15 mouse cellular contexts compared by ENCODE assay signal in genomic region chr1:177681239-177681638, GRCm38 (mm10). TPM values are rescaled to one million over a fixed set of nuclear protein-coding genes. Genes with fewer than 3 reads are reported as not detected.
DNase-seq lines count a peak whose midpoint lies in the region; ATAC-seq lines count a peak whose summit lies in the region.
"Had no signal": no experiment of that assay in that cellular context is flagged by ENCODE, and none has a peak within 500 bp of the region (broad histone marks: within the 10 kb centered on the region; RNA-seq: fewer than 3 reads in every experiment).

No protein-coding gene starts in this region.

- intact Hi-C loops in heart, postnatal 10 days (cut with DNase I) = loop anchor here (10.0 kb wide), 1 partner anchor 236 kb away; the partner anchor contains the start of gene Zbtb18

- no peak overlapping the region for H3K4me2 ChIP-seq in hindbrain, embryonic 11.5 days (replicated peaks; ENCODE audit: low read depth, low read length)
- no peak overlapping the region for H3K4me2 ChIP-seq in heart, embryonic 11.5 days
- H3K4me2 ChIP-seq: forebrain, embryonic 12.5 days; limb, embryonic 15.5 days had no signal

- 80% methylated on average over 11 of the region's 11 CpGs for WGBS in hindbrain, embryonic 11.5 days
- 72% methylated on average over 11 of the region's 11 CpGs for WGBS in heart, embryonic 11.5 days (ENCODE audit: insufficient replicate concordance)

- peak; percentile 72 to 78 for ATAC-seq in hematopoietic stem cell, adult 5-6 weeks (replicated peaks in 1 of 2; ENCODE audit: insufficient read depth in 1 of 2, low FRiP score in 2 of 2, low TSS enrichment in 1 of 2, low read depth in 1 of 2, poor library complexity in 2 of 2, severe bottlenecking in 2 of 2)
- ATAC-seq in hindbrain, embryonic 11.5 days (ENCODE audit: low FRiP score) = no peak
- no peak for ATAC-seq in heart, embryonic 11.5 days (replicated peaks; ENCODE audit: insufficient number of reproducible peaks, low FRiP score, low TSS enrichment)
- ATAC-seq: hindbrain, postnatal 0 days had no signal

- H3K9ac ChIP-seq in hindbrain, embryonic 11.5 days (ENCODE audit: low read depth, low read length) = no peak overlapping the region
- no peak overlapping the region for H3K9ac ChIP-seq in heart, embryonic 11.5 days (ENCODE audit: low read depth, low read length)
- H3K9ac ChIP-seq: forebrain, embryonic 12.5 days; limb, embryonic 15.5 days had no signal

- no peak overlapping the region for H3K27ac ChIP-seq in hindbrain, embryonic 11.5 days (ENCODE audit: low read depth, low read length)
- no peak overlapping the region for H3K27ac ChIP-seq in heart, embryonic 11.5 days (ENCODE audit: low read depth, low read length)
- H3K27ac ChIP-seq: forebrain, embryonic 12.5 days; heart, adult 2 months; hindbrain, postnatal 0 days; limb, embryonic 15.5 days had no signal

- H3K4me3 ChIP-seq in hindbrain, embryonic 11.5 days (ENCODE audit: low read depth, low read length) = no peak overlapping the region
- no peak overlapping the region for H3K4me3 ChIP-seq in heart, embryonic 11.5 days (ENCODE audit: low read depth, low read length)
- H3K4me3 ChIP-seq: forebrain, embryonic 12.5 days; heart, adult 2 months; limb, embryonic 15.5 days; myocyte had no signal

- DNase-seq in thymus, postnatal 4 days = peak; percentile 40
- no peak for DNase-seq in thymus, postnatal 0 days (ENCODE audit: low spot score)
- peak; percentile 35 to 50 for DNase-seq in lung, postnatal 4 days
- no peak for DNase-seq in hindbrain, embryonic 11.5 days (ENCODE audit: low spot score)
- no peak for DNase-seq in heart, postnatal 10 days
- DNase-seq: right cerebral cortex, adult 18-20 months had no signal

- H3K9me3 ChIP-seq in hindbrain, embryonic 11.5 days (ENCODE audit: control insufficient read depth, low read length) = no peaks in the 10 kb centered on the region
- no peaks in the 10 kb centered on the region for H3K9me3 ChIP-seq in heart, embryonic 11.5 days (replicated peaks; ENCODE audit: control insufficient read depth, low read length)
- H3K9me3 ChIP-seq: forebrain, embryonic 12.5 days; limb, embryonic 15.5 days had no signal

- peaks cover 2% of the 10 kb centered on the region for H3K4me1 ChIP-seq in hindbrain, embryonic 11.5 days (replicated peaks; ENCODE audit: control insufficient read depth, insufficient read depth, low read length)
- H3K4me1 ChIP-seq in heart, embryonic 11.5 days (ENCODE audit: control insufficient read depth, insufficient read depth, low read length) = no peaks in the 10 kb centered on the region
- H3K4me1 ChIP-seq: limb, embryonic 15.5 days had no signal

- H3K27me3 ChIP-seq in hindbrain, embryonic 11.5 days (ENCODE audit: control insufficient read depth, insufficient read depth, low read length) = no peaks in the 10 kb centered on the region
- no peaks in the 10 kb centered on the region for H3K27me3 ChIP-seq in heart, embryonic 11.5 days (ENCODE audit: control insufficient read depth, insufficient read depth, low read length)
- H3K27me3 ChIP-seq: forebrain, embryonic 12.5 days; limb, embryonic 15.5 days had no signal

- no peaks in the 10 kb centered on the region for H3K36me3 ChIP-seq in hindbrain, embryonic 11.5 days (ENCODE audit: control insufficient read depth, insufficient read depth, low read length)
- no peaks in the 10 kb centered on the region for H3K36me3 ChIP-seq in heart, embryonic 11.5 days (ENCODE audit: control insufficient read depth, insufficient read depth, low read length)
- H3K36me3 ChIP-seq: forebrain, embryonic 12.5 days; limb, embryonic 15.5 days had no signal

RNA-seq across cellular contexts. Expression of gene 1700016C15Rik, which starts 48.4 kb away (rescaled TPM):
- polyA plus RNA-seq in thymus, postnatal 0 days (2015; fragmentation: Nextera tagmentation; extraction: Ambion mirVana) = 0.28 and 0.49 TPM in 2 replicates
- not detected in 2 replicates for total RNA-seq in hematopoietic stem cell, adult 5-6 weeks (2017)
- not detected in 2 replicates for polyA plus RNA-seq in hindbrain, embryonic 11.5 days (2014; fragmentation: Nextera tagmentation; extraction: Ambion mirVana)
- not detected for total RNA-seq in heart, postnatal 10 days (2021)
- not detected in 2 replicates for polyA plus RNA-seq in heart, embryonic 11.5 days (2014; fragmentation: Nextera tagmentation; extraction: Ambion mirVana)
- total RNA-seq: adrenal gland, postnatal 4 days; heart, adult 2 months; hindbrain, postnatal 0 days had no signal
- polyA plus RNA-seq: cortical plate, adult 2 months; forebrain, embryonic 12.5 days; heart, adult 2 months; hindbrain, postnatal 0 days; limb, embryonic 15.5 days; myocyte had no signal

Comparison
In these comparisons a context has a peak if more than half of its experiments do, and no peak if none do; other contexts are left out.
1. DNase-seq: peak in thymus, postnatal 4 days (single experiment) and lung, postnatal 4 days (2 of 2); none in thymus, postnatal 0 days (single experiment), hindbrain, embryonic 11.5 days (single experiment) and heart, postnatal 10 days (0 of 2).
2. ATAC-seq: peak in hematopoietic stem cell, adult 5-6 weeks (2 of 2); none in hindbrain, embryonic 11.5 days (single experiment) and heart, embryonic 11.5 days (single experiment).